Comparison of ENCODE assay signal across 8 mouse cellular contexts in genomic region chr3:87157767-87158291, GRCm38 (mm10). TPM values are rescaled to one million over a fixed set of nuclear protein-coding genes. Genes with fewer than 3 reads are reported as not detected.
DNase-seq lines count a peak whose midpoint lies in the region; ATAC-seq and TF ChIP-seq lines count a peak whose summit lies in the region.

No protein-coding gene starts in this region.

- no peak for TF ChIP-seq EP300 in heart, postnatal 0 days (IDR thresholded peaks at IDR 0.05; ENCODE audit: low read depth)

- peaks cover 24% of the 10 kb centered on the region for H3K4me1 ChIP-seq in embryonic facial prominence, embryonic 11.5 days (ENCODE audit: control insufficient read depth, insufficient read depth, low read length)
- peaks cover 32% of the 10 kb centered on the region for H3K4me1 ChIP-seq in heart, postnatal 0 days (ENCODE audit: control insufficient read depth, insufficient read depth)
- peaks cover 78% of the 10 kb centered on the region for H3K4me1 ChIP-seq in limb, embryonic 14.5 days (ENCODE audit: control insufficient read depth, insufficient read depth, low read length)
- H3K4me1 ChIP-seq in neural tube, embryonic 14.5 days (ENCODE audit: control insufficient read depth, insufficient read depth, low read length), result peaks cover 60% of the 10 kb centered on the region

- WGBS in embryonic facial prominence, embryonic 11.5 days, result 4% methylated on average over 12 of the region's 12 CpGs
- 19% methylated on average over 12 of the region's 12 CpGs for WGBS in heart, postnatal 0 days
- 6% methylated on average over 12 of the region's 12 CpGs for WGBS in limb, embryonic 14.5 days
- 27% methylated on average over 12 of the region's 12 CpGs for WGBS in neural tube, embryonic 14.5 days

- H3K4me2 ChIP-seq in embryonic facial prominence, embryonic 11.5 days (ENCODE audit: low read depth, low read length), result peak overlapping the region; percentile 11
- H3K4me2 ChIP-seq in heart, postnatal 0 days (ENCODE audit: low read depth, low read length), result peak overlapping the region; percentile 14; the same call in 1 of the 2 replicates
- H3K4me2 ChIP-seq in limb, embryonic 14.5 days (replicated peaks; ENCODE audit: low read depth, low read length, severe bottlenecking), result peak overlapping the region; percentile 37
- H3K4me2 ChIP-seq in neural tube, embryonic 14.5 days (ENCODE audit: low read depth, low read length), result no peak overlapping the region

- no peak for ATAC-seq in embryonic facial prominence, embryonic 11.5 days (replicated peaks; ENCODE audit: insufficient number of reproducible peaks, low FRiP score, low TSS enrichment, low read depth)
- 0 out of 2 replicates have a peak, but pooled peaks have one; percentile 27 for ATAC-seq in heart, postnatal 0 days (ENCODE audit: insufficient read depth, low read depth)
- peak; percentile 53 for ATAC-seq in limb, embryonic 14.5 days (ENCODE audit: low FRiP score, low read depth)
- ATAC-seq in neural tube, embryonic 14.5 days (ENCODE audit: low read depth), result no peak

- TF ChIP-seq POLR2A in limb, embryonic 14.5 days (IDR thresholded peaks at IDR 0.05; ENCODE audit: borderline replicate concordance, extremely low read depth, insufficient read depth, insufficient read length), result no peak

- no peaks in the 10 kb centered on the region for H3K27me3 ChIP-seq in embryonic facial prominence, embryonic 11.5 days (ENCODE audit: control insufficient read depth, insufficient read depth, low read length)
- H3K27me3 ChIP-seq in heart, postnatal 0 days (ENCODE audit: control insufficient read depth, insufficient read depth, low read length), result no peaks in the 10 kb centered on the region
- no peaks in the 10 kb centered on the region for H3K27me3 ChIP-seq in limb, embryonic 14.5 days (ENCODE audit: control insufficient read depth, insufficient read depth, low read length)
- no peaks in the 10 kb centered on the region for H3K27me3 ChIP-seq in neural tube, embryonic 14.5 days (ENCODE audit: control insufficient read depth, insufficient read depth, low read length)

- DNase-seq in adipocyte (ENCODE audit: low spot score), result peak; percentile 86
- peak; percentile 91 for DNase-seq in embryonic facial prominence, embryonic 11.5 days (ENCODE audit: low spot score)
- DNase-seq in heart, postnatal 0 days (ENCODE audit: low spot score), result peak; percentile 72
- peak; percentile 70 for DNase-seq in limb, embryonic 14.5 days (ENCODE audit: low spot score)
- no peak for DNase-seq in thymus, adult 18-20 months
- no peak for DNase-seq in cerebellum, adult 18-20 months
- no peak for DNase-seq in cerebellum, adult 11-12 months

- no peak overlapping the region for H3K9ac ChIP-seq in embryonic facial prominence, embryonic 11.5 days (replicated peaks; ENCODE audit: low read length)
- H3K9ac ChIP-seq in heart, postnatal 0 days (replicated peaks; ENCODE audit: low read depth, low read length), result peak overlapping the region; percentile 47
- H3K9ac ChIP-seq in limb, embryonic 14.5 days (ENCODE audit: low read depth, low read length, severe bottlenecking), result peak overlapping the region; percentile 25
- 0 out of 2 replicates have a peak overlapping the region, but pooled peaks have one; percentile 16 for H3K9ac ChIP-seq in neural tube, embryonic 14.5 days (replicated peaks; ENCODE audit: low read depth, low read length)

- TF ChIP-seq CTCF in heart, postnatal 0 days (IDR thresholded peaks at IDR 0.05; ENCODE audit: low read depth), result no peak

- peak overlapping the region; percentile 79 for H3K27ac ChIP-seq in embryonic facial prominence, embryonic 11.5 days (replicated peaks; ENCODE audit: low read depth, low read length)
- H3K27ac ChIP-seq in heart, postnatal 0 days (ENCODE audit: low read depth), result peak overlapping the region; percentile 80
- H3K27ac ChIP-seq in limb, embryonic 14.5 days (replicated peaks; ENCODE audit: low read depth, low read length), result peak overlapping the region; percentile 95
- peak overlapping the region; percentile 55; the same call in 1 of the 2 replicates for H3K27ac ChIP-seq in neural tube, embryonic 14.5 days (ENCODE audit: low read depth, low read length)

- H3K4me3 ChIP-seq in embryonic facial prominence, embryonic 11.5 days (ENCODE audit: low read depth, low read length), result no peak overlapping the region
- H3K4me3 ChIP-seq in heart, postnatal 0 days (ENCODE audit: low read depth, low read length), result no peak overlapping the region
- peak overlapping the region; percentile 14; the same call in 1 of the 2 replicates for H3K4me3 ChIP-seq in limb, embryonic 14.5 days (replicated peaks; ENCODE audit: low read length)
- no peak overlapping the region for H3K4me3 ChIP-seq in neural tube, embryonic 14.5 days (ENCODE audit: low read depth, low read length)

- no peaks in the 10 kb centered on the region; the same call in 1 of the 2 replicates for H3K36me3 ChIP-seq in embryonic facial prominence, embryonic 11.5 days (replicated peaks; ENCODE audit: control insufficient read depth, insufficient read depth, low read depth, low read length)
- no peaks in the 10 kb centered on the region for H3K36me3 ChIP-seq in heart, postnatal 0 days (replicated peaks; ENCODE audit: control insufficient read depth, insufficient read depth, low read length)
- H3K36me3 ChIP-seq in limb, embryonic 14.5 days (ENCODE audit: control insufficient read depth, insufficient read depth, low read length), result peaks cover 9% of the 10 kb centered on the region
- no peaks in the 10 kb centered on the region for H3K36me3 ChIP-seq in neural tube, embryonic 14.5 days (ENCODE audit: control insufficient read depth, insufficient read depth, low read length)

- H3K9me3 ChIP-seq in embryonic facial prominence, embryonic 11.5 days (replicated peaks; ENCODE audit: control insufficient read depth, low read length), result no peaks in the 10 kb centered on the region
- H3K9me3 ChIP-seq in heart, postnatal 0 days (replicated peaks; ENCODE audit: control insufficient read depth, low read length), result no peaks in the 10 kb centered on the region
- no peaks in the 10 kb centered on the region for H3K9me3 ChIP-seq in limb, embryonic 14.5 days (ENCODE audit: control insufficient read depth, low read length)
- no peaks in the 10 kb centered on the region for H3K9me3 ChIP-seq in neural tube, embryonic 14.5 days (ENCODE audit: control insufficient read depth, low read length)

RNA-seq across cellular contexts. Expression of gene Kirrel, which starts 16.7 kb away (rescaled TPM):
- polyA plus RNA-seq in embryonic facial prominence, embryonic 11.5 days (2014; fragmentation: Nextera tagmentation; extraction: Ambion mirVana), result 12.0 and 13.4 TPM in 2 replicates
- total RNA-seq in heart, postnatal 0 days (2014; rRNA removed; ENCODE audit: low replicate concordance), result 13.9 and 23.2 TPM in 2 replicates
- polyA plus RNA-seq in heart, postnatal 0 days (2015; fragmentation: Nextera tagmentation; extraction: Ambion mirVana), result 2.6 and 3.5 TPM in 2 replicates
- polyA plus RNA-seq in limb, embryonic 14.5 days (2012; rRNA removed), result 46.6 and 57.2 TPM in 2 replicates
- polyA plus RNA-seq in limb, embryonic 14.5 days (2014; fragmentation: Nextera tagmentation; extraction: Ambion mirVana), result 11.3 and 15.8 TPM in 2 replicates
- polyA plus RNA-seq in neural tube, embryonic 14.5 days (2014; fragmentation: Nextera tagmentation; extraction: Ambion mirVana), result 3.9 and 4.9 TPM in 2 replicates

Comparison
In these comparisons a context has a peak if more than half of its experiments do, and no peak if none do; other contexts are left out.
1. DNase-seq: peak in adipocyte (single experiment), embryonic facial prominence, embryonic 11.5 days (single experiment), heart, postnatal 0 days (single experiment) and limb, embryonic 14.5 days (single experiment); none in thymus, adult 18-20 months (0 of 2), cerebellum, adult 18-20 months (0 of 2) and cerebellum, adult 11-12 months (single experiment).
2. ATAC-seq: peak in heart, postnatal 0 days (single experiment) and limb, embryonic 14.5 days (single experiment); none in embryonic facial prominence, embryonic 11.5 days (single experiment) and neural tube, embryonic 14.5 days (single experiment).
3. Peak in every context shown above with its lines, with median percentiles within 50 percentile points of each other: H3K27ac ChIP-seq.